ENCODE assay signal across 16 mouse cellular contexts in the genomic region with DNA sequence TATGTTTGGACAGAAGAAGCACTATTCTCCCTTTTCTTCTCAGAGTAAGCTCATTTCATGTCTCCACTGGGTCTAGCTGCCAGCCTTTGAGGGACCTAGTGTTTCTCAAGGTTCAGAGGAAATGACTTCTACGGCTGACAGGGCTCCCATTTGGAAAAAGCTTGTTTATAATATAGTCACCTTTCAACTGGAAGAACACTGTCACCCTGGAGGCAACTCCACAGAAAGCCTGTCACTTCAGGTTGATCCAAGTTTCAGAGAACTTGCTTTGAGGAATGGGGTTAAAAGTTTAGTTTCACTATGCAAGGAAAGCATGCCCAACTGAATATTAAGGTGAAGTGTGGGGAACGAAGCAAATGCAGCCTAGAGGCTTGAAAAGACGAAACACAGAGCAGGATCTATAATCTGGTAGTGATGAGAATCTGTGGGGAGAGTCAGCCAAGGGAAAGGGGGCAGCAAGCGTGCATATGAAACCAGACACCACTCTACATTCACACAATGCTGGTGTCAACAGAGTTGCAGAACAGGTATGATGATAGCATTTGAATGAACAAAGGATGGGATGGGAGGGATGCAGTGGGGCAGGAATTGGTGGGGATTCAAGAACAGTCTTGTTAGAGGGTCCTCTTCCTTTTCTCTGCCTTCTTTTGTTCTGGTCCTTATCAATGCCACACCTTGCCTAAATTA.
"Had no signal": no experiment of that assay in that cellular context is flagged by ENCODE, and none has a peak within 500 bp of the region (broad histone marks: within the 10 kb centered on the region; RNA-seq: fewer than 3 reads in every experiment).

No protein-coding gene starts in this region.

- H3K27ac ChIP-seq: liver, embryonic 15.5 days; lung, embryonic 15.5 days; midbrain, embryonic 12.5 days; neural tube, embryonic 13.5 days; neural tube, embryonic 15.5 days; stomach, embryonic 15.5 days; stomach, postnatal 0 days had no signal

- DNase-seq: lung, adult 2 months; midbrain, embryonic 14.5 days; right cerebral cortex, postnatal 14 days; thymus, adult 2 months; thymus, postnatal 25 days; thymus, postnatal 4 days had no signal

- H3K36me3 ChIP-seq: liver, embryonic 15.5 days; lung, embryonic 15.5 days; midbrain, embryonic 12.5 days; neural tube, embryonic 13.5 days; neural tube, embryonic 15.5 days; stomach, embryonic 15.5 days had no signal

- H3K4me2 ChIP-seq: liver, embryonic 15.5 days; lung, embryonic 15.5 days; midbrain, embryonic 12.5 days; neural tube, embryonic 13.5 days; neural tube, embryonic 15.5 days; stomach, embryonic 15.5 days had no signal

- H3K27me3 ChIP-seq: liver, embryonic 15.5 days; midbrain, embryonic 12.5 days; neural tube, embryonic 13.5 days; neural tube, embryonic 15.5 days; stomach, embryonic 15.5 days had no signal

- H3K4me1 ChIP-seq: liver, embryonic 15.5 days; lung, embryonic 15.5 days had no signal

- H3K4me3 ChIP-seq: liver, embryonic 15.5 days; lung, embryonic 15.5 days; midbrain, embryonic 12.5 days; myocyte; neural tube, embryonic 13.5 days; neural tube, embryonic 15.5 days; stomach, embryonic 15.5 days had no signal

- ATAC-seq: liver, postnatal 0 days; midbrain, embryonic 16.5 days had no signal

- H3K9ac ChIP-seq: liver, embryonic 15.5 days; liver, postnatal 0 days; lung, embryonic 15.5 days; midbrain, embryonic 12.5 days; neural tube, embryonic 13.5 days; neural tube, embryonic 15.5 days; stomach, embryonic 15.5 days had no signal

- H3K9me3 ChIP-seq: liver, embryonic 15.5 days; lung, embryonic 15.5 days; midbrain, embryonic 12.5 days; neural tube, embryonic 13.5 days; neural tube, embryonic 15.5 days; stomach, embryonic 15.5 days had no signal
